Mouse (Mus musculus) retina, embryonic 14.5 days (tissue): ENCODE measurements at regions not wholly inside any gene's neighbourhood (a gene's known extent, or its start where the extent isn't known, plus 50 kb on each side); places are given as distances from the start of the nearest gene placed in this dataset.

Experiments
- DNase-seq: peaks from one replicate; pipeline ENCODE4 v3.0.0-alpha.2; 2015; ENCODE audit warnings: low spot score

- DNase-seq, result no peak
These were observed 91.1 kb upstream of the Rbm19 start for GRCm38 (mm10) chr5:120025212-120025611.

DNA sequence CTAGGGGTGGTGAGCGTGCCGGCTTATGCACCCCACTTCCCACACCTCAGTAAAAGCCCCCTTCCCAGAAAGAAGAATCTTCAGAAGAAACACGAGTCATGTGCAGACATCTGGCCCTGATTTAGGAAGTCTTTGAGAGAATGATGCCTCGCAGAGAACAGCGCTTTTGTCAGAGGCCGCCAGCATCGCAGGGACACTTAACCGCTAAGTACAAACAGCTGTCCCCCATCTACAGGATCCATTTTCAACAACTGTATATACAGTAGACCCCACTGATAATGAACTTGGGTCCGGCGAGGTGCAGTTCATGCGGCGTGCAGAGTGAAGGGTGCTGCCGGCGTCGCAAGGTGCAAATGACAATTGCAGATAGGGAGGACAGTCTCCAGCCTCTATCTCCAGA is 85.4 kb upstream of the Rbm19 start:
- no peak for DNase-seq

DNA sequence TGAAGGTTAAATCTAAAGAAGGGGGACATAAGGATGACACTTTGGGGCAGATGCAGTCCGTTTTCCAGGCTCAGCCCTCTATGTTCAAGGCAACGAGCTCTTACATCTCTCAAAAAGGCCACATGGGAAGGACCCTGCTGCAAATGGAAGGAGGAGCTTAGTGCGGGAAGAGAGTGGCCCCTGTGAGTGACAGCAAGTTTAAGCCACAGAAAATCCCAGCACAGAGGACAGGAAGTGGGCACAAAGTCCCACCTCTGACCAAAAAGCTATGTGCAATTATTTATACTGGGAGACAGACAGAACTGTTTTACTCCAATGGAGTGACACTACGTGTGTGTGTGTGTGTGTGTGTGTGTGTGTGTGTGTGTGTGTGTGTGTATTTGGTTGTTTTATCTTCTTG is 84.7 kb upstream of the Rbm19 start:
- no peak for DNase-seq

DNA sequence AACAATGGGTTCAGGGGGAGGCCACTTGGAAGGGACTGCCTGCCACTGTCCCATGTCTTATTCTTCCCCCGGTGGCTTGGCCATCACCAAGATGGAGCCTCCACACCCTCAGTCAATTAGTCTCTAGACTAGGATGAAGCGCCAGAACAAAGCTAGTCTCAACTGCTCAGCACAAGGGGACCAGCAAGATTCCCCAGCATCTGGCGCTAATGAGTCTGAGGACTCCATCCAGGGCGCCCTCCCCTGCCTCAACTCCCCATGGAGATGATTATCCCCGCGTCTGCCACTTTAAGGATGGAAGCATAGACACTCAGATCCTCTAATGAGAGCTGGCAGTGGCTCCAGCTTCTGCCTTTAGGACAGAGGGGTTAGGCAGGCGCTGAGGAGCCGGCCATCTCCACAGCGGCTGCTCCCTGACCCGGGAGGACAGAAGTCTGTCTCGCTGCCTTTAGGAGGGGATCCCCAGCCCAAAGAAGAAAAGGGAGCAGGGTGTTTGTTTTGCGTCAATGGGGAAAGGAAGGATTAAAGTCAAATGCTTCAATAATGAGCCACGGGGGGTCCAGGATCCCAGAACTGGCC is 81.7 kb upstream of the Rbm19 start:
- DNase-seq, result peak; percentile 79

DNA sequence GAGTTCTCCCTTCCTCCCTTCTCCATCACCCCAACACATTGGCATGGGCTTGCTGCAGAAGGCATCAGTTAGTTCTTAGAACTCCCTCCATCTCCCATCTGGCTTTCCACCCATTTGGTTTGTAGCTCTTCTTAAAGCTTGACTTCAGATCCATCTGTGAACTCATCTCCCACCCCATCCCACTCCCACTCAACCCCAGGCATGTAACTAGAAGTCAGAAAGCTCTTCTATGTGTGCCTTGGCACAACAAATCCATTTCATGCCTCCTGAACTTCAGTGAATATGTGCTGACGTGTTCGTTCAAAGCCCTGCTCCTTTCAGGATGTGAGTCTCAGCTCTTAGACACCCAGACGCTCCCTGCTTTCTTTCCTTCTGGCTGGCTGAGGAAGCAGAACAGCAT is 81.0 kb upstream of the Rbm19 start:
- DNase-seq, result no peak

- no peak for DNase-seq
These were observed 78.5 kb upstream of the Rbm19 start for GRCm38 (mm10) chr5:120037806-120038205.

DNA sequence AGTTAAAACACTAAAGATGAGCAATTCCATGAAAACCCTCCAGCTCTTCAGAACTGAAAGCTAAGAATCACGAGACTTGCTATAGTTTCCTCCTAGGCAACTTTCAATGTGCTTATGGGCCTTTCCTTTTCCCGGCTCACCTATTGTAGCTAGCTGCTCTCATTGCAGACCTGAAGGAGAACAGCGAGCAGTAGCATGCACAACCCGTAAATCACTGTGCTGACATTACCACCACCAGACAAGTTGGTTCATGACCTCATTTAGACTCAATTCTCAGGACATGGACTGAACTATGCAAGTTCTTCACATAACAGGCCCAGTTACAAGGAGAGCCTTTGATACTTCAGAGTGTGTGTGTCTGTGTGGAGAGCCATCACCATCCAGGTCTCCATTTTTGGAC is 72.5 kb upstream of the Rbm19 start:
- no peak for DNase-seq

- DNase-seq, result no peak
These were observed 67.0 kb upstream of the Rbm19 start for GRCm38 (mm10) chr5:120049063-120049781.

- no peak for DNase-seq
These were observed 65.4 kb upstream of the Rbm19 start for GRCm38 (mm10) chr5:120050728-120051436.

- no peak for DNase-seq
These were observed 61.6 kb upstream of the Rbm19 start for GRCm38 (mm10) chr5:120054498-120055167.
